24 mouse cellular contexts compared by ENCODE assay signal in genomic region chr7:90355995-90356394, GRCm38 (mm10). TPM values are rescaled to one million over a fixed set of nuclear protein-coding genes. Genes with fewer than 3 reads are reported as not detected.
"Had no signal": no experiment of that assay in that cellular context is flagged by ENCODE, and none has a peak within 500 bp of the region (broad histone marks: within the 10 kb centered on the region; RNA-seq: fewer than 3 reads in every experiment).

No protein-coding gene starts in this region.

- H3K4me1 ChIP-seq: hindbrain, embryonic 13.5 days; hindbrain, embryonic 15.5 days; intestine, embryonic 15.5 days; liver, embryonic 13.5 days; liver, embryonic 15.5 days had no signal

- H3K4me3 ChIP-seq: gastrocnemius, adult 2 months; heart, embryonic 13.5 days; heart, embryonic 15.5 days; hindbrain, embryonic 13.5 days; hindbrain, embryonic 15.5 days; intestine, embryonic 15.5 days; left cerebral cortex, adult 2 months; limb, embryonic 10.5 days; limb, embryonic 12.5 days; liver, embryonic 13.5 days; liver, embryonic 15.5 days had no signal

- DNase-seq: gastrocnemius, adult 2 months; gastrocnemius, postnatal 10 days; gastrocnemius, postnatal 25 days; heart, adult 18-20 months; heart, postnatal 14 days; heart, postnatal 36 days; kidney, adult 18-20 months; kidney, adult 8-10 months; kidney, postnatal 10 days; kidney, postnatal 25 days; kidney, postnatal 4 days; liver; liver, embryonic 13.5 days had no signal

- H3K27ac ChIP-seq: gastrocnemius, adult 2 months; heart, embryonic 13.5 days; heart, embryonic 15.5 days; hindbrain, embryonic 13.5 days; hindbrain, embryonic 15.5 days; hindbrain, postnatal 0 days; intestine, embryonic 15.5 days; left cerebral cortex, adult 2 months; limb, embryonic 10.5 days; limb, embryonic 12.5 days; liver, embryonic 13.5 days; liver, embryonic 15.5 days had no signal

RNA-seq across cellular contexts. Expression of gene Sytl2, which starts 53.9 kb away (rescaled TPM):
- total RNA-seq: granulocyte monocyte progenitor cell, adult 5-6 weeks had no signal
